In the genomic region with DNA sequence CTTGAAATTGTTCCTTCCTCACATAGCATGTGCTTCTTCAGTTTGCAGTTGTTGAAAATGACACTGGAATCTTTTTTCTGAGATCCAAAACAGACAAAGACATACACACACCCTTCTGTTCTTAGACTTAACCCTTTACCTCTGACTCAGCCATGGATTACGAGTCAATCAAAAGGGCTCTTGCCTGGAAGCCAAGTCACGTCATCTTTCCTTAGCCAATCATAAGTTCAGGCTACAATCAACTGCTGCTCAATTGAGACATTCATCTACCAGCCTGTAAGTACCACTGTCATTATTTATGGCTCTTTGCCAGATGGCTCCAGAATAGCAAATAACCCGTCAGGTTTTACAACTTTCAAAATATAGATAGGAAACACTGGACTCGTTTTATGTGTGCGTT, we compare ENCODE assay signal across 24 mouse cellular contexts. TPM values are rescaled to one million over a fixed set of nuclear protein-coding genes. Genes with fewer than 3 reads are reported as not detected.
"Had no signal": no experiment of that assay in that cellular context is flagged by ENCODE, and none has a peak within 500 bp of the region (broad histone marks: within the 10 kb centered on the region; RNA-seq: fewer than 3 reads in every experiment).

A gene (minus strand): TSS at position 101 of the 400 bp plus-strand sequence.

- H3K4me1 ChIP-seq: lung, embryonic 15.5 days; megakaryocyte, embryonic 14.5 days; midbrain, embryonic 12.5 days; neural tube, embryonic 13.5 days; neural tube, embryonic 15.5 days had no signal

- DNase-seq: liver, postnatal 0 days; lung, adult 2 months; lung, postnatal 14 days; lung, postnatal 36 days; midbrain, embryonic 14.5 days; retina, postnatal 1 day; right cerebral cortex, adult 18-20 months; right cerebral cortex, postnatal 25 days; right cerebral cortex, postnatal 4 days; spleen, adult 18-20 months; thymus, adult 2 months; thymus, postnatal 25 days; thymus, postnatal 4 days had no signal

- H3K4me2 ChIP-seq: lung, embryonic 15.5 days; midbrain, embryonic 12.5 days; neural tube, embryonic 13.5 days; neural tube, embryonic 15.5 days had no signal

- H3K4me3 ChIP-seq: lung, embryonic 15.5 days; megakaryocyte, embryonic 14.5 days; midbrain, embryonic 12.5 days; myocyte; neural tube, embryonic 13.5 days; neural tube, embryonic 15.5 days had no signal

- H3K9ac ChIP-seq: liver, postnatal 0 days; lung, embryonic 15.5 days; midbrain, embryonic 12.5 days; neural tube, embryonic 13.5 days; neural tube, embryonic 15.5 days had no signal

- H3K9me3 ChIP-seq: lung, embryonic 15.5 days; megakaryocyte, embryonic 14.5 days; midbrain, embryonic 12.5 days; neural tube, embryonic 13.5 days; neural tube, embryonic 15.5 days had no signal

- H3K36me3 ChIP-seq: lung, embryonic 15.5 days; midbrain, embryonic 12.5 days; neural tube, embryonic 13.5 days; neural tube, embryonic 15.5 days had no signal

- ATAC-seq: liver, postnatal 0 days; lung, postnatal 0 days; midbrain, embryonic 16.5 days had no signal

- H3K27me3 ChIP-seq: lung, embryonic 15.5 days; megakaryocyte, embryonic 14.5 days; midbrain, embryonic 12.5 days; neural tube, embryonic 13.5 days; neural tube, embryonic 15.5 days had no signal

- H3K27ac ChIP-seq: lung, embryonic 15.5 days; macrophage; midbrain, embryonic 12.5 days; neural tube, embryonic 13.5 days; neural tube, embryonic 15.5 days had no signal

RNA-seq across cellular contexts. Expression of the gene that starts here (rescaled TPM):
- polyA plus RNA-seq: liver, postnatal 0 days; lung, embryonic 15.5 days; lung, postnatal 0 days; macrophage; midbrain, embryonic 12.5 days; midbrain, embryonic 14.5 days; midbrain, embryonic 16.5 days; neural tube, embryonic 11.5 days; neural tube, embryonic 13.5 days; neural tube, embryonic 15.5 days; small intestine, adult 2 months; thymus, adult 2 months had no signal
